Mouse (Mus musculus): Measurements from ENCODE around the gene Epop. TPM values are rescaled to one million over a fixed set of nuclear protein-coding genes. Genes with fewer than 3 reads are reported as not detected.
A peak's percentile ranks its signal among the peaks of the same experiment; 100 is the strongest.
"Not testable (repeated sequence)": the region's sequence is repeated elsewhere in the genome, so short reads cannot be mapped to it uniquely, and the experiment has no call there.

The Epop gene
- total and polyA plus RNA-seq, 3 experiments, result 0.61 to 2.6 (median 1.4) TPM

DNA sequence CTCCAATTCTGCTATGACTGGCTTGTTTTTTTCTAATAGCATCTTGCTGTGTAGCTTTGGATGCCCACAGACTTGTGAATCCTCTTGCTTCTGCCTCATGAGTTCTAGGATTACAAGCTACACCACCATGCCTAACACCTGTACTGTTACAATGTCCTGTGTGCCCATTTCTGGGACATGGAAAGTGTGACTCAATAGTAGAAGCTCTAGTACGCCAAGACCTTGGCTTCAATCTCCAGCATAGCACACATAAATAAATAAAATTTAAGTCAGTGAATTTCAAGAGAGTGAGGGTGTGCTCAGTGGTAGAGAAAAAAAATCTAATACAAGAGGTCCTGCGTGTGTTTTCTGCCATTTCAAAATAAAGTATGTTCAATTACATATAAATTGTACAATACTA lies 24.7 kb upstream of the Epop start:
- TF ChIP-seq EP300 (IDR thresholded peaks at IDR 0.05; ENCODE audit: insufficient read depth, low read depth, low read length) (no peak), CTCF (IDR thresholded peaks at IDR 0.05) (no peak), POLR2A (IDR thresholded peaks at IDR 0.05; ENCODE audit: insufficient read depth, low read depth, low read length) (no peak)
- no peak overlapping the region for H3K9ac ChIP-seq (ENCODE audit: low read depth, low read length)
- H3K27ac ChIP-seq, result no peak overlapping the region
- H3K4me3 ChIP-seq, result no peak overlapping the region
- DNase-seq, result no peak
- no peaks in the 10 kb centered on the region for H3K27me3 ChIP-seq (ENCODE audit: control insufficient read depth, insufficient read depth, low read length)
- H3K36me3 ChIP-seq (ENCODE audit: control insufficient read depth, insufficient read depth, low read length), result no peaks in the 10 kb centered on the region
- intact Hi-C loops (cut with DNase I), result no loop called here
- H3K79me2 ChIP-seq (replicated peaks; ENCODE audit: control insufficient read depth, insufficient read depth, low read length), result no peaks in the 10 kb centered on the region
- WGBS, result 84% methylated on average over 2 of the region's 2 CpGs
- 0 out of 2 replicates have a peak, but pooled peaks cover 2% of the 10 kb centered on the region for H3K4me1 ChIP-seq (ENCODE audit: control insufficient read depth, insufficient read depth, low read length)

DNA sequence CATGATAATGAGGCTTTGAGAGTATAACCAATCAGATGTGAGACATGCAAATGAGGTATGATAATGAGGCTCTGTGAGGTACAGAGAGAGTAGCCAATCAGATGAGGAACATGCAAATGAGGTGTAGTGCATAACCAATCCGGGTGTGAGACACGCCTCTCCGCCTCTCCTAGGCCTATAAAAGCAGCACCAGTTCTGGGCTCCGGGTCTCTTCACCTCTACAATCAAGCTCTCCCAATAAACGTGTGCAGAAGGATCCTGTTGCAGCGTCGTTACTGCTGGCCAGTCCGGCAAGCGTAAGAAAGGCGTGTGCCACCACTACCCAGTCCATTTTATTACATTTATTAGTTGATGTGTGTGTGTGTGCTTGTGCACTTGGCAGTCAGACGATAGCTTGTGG lies 23.9 kb upstream of the Epop start:
- not testable (repeated sequence) for H3K9ac ChIP-seq (ENCODE audit: low read depth, low read length)

DNA sequence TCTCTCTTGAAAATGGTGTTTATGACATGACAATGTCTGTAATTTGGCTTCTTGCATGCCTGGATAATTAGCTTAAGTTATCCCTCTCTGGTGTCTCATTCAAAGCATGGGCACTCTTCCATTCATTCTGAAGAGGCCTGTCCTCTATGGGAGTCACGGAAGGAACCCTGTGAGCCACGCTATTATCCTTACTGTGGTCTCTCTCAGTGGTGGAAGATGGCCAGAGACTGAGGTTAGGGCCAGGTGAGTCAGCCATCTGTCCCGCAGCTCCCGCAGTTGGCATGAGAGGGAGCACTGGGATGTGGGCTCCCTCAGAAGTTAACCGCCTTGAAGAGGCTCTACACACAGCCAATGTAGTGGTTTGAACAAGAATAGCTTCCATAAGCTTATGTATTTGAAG lies 20.8 kb upstream of the Epop start:
- no peak for TF ChIP-seq EP300 (IDR thresholded peaks at IDR 0.05; ENCODE audit: insufficient read depth, low read depth, low read length)
- no peak for TF ChIP-seq CTCF (IDR thresholded peaks at IDR 0.05)
- no peak for TF ChIP-seq POLR2A (IDR thresholded peaks at IDR 0.05; ENCODE audit: insufficient read depth, low read depth, low read length)
- Histone ChIP-seq H3K36me3 (ENCODE audit: control insufficient read depth, insufficient read depth, low read length) (no peaks in the 10 kb centered on the region), H3K79me2 (replicated peaks; ENCODE audit: control insufficient read depth, insufficient read depth, low read length) (no peaks in the 10 kb centered on the region), H3K27ac (no peak overlapping the region), H3K4me1 (ENCODE audit: control insufficient read depth, insufficient read depth, low read length) (no peaks in the 10 kb centered on the region), H3K27me3 (ENCODE audit: control insufficient read depth, insufficient read depth, low read length) (no peaks in the 10 kb centered on the region), H3K9ac (ENCODE audit: low read depth, low read length) (no peak overlapping the region), H3K4me3 (no peak overlapping the region)
- DNase-seq, result no peak
- WGBS, result 50% methylated on average over 5 of the region's 5 CpGs
- intact Hi-C loops (cut with DNase I), result no loop called here

More for the DNA sequence above, 23.9 kb upstream of the Epop start:
- H3K27me3 ChIP-seq (ENCODE audit: control insufficient read depth, insufficient read depth, low read length); H3K27ac ChIP-seq; DNase-seq; H3K36me3 ChIP-seq (ENCODE audit: control insufficient read depth, insufficient read depth, low read length); H3K4me3 ChIP-seq; H3K79me2 ChIP-seq (replicated peaks; ENCODE audit: control insufficient read depth, insufficient read depth, low read length); H3K4me1 ChIP-seq (ENCODE audit: control insufficient read depth, insufficient read depth, low read length); intact Hi-C loops (cut with DNase I): not testable (repeated sequence)
- 89% methylated on average over 11 of the region's 11 CpGs for WGBS

DNA sequence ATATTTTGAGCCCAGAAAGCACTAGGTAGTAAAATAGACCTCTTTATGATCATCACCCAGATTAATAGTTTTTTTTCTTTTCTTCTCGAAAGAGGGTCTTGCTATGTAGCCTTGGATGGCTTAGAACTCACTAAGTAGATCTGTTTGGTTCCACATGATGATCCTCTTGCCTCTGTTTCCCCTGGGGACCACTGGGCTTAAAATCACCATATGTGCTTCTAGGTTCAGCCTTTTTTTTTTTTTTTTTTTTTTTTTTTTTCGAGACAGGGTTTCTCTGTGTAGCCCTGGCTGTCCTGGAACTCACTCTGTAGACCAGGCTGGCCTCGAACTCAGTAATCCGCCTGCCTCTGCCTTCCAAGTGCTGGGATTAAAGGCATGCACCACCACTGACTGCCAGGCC lies 19.0 kb upstream of the Epop start:
- WGBS, result 65% methylated on average over 4 of the region's 4 CpGs
- H3K27me3 ChIP-seq (ENCODE audit: control insufficient read depth, insufficient read depth, low read length); H3K4me1 ChIP-seq (ENCODE audit: control insufficient read depth, insufficient read depth, low read length); H3K79me2 ChIP-seq (replicated peaks; ENCODE audit: control insufficient read depth, insufficient read depth, low read length); H3K27ac ChIP-seq; intact Hi-C loops (cut with DNase I); H3K36me3 ChIP-seq (ENCODE audit: control insufficient read depth, insufficient read depth, low read length); H3K4me3 ChIP-seq; DNase-seq; H3K9ac ChIP-seq (ENCODE audit: low read depth, low read length): not testable (repeated sequence)

DNA sequence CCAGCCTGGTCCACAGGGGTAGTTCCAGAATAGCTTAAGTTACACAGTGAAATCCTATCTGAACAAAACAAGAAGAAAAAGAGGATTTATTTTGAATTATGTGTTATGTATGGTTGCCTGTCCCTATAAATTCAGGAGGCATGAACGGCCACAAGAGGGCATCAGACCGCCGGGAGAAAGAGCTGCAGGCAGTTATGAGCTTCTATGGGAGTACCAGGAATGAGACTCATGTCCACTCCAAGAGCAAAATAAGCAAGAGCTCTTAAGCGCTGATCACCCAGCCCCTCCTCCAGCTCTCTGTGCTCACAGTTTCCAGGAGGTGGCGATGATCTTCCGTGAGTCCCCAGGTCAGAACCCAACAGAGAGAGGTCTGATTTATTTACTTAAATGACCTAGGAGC lies 15.3 kb upstream of the Epop start:
- H3K27me3 ChIP-seq (ENCODE audit: control insufficient read depth, insufficient read depth, low read length), result no peaks in the 10 kb centered on the region
- intact Hi-C loops (cut with DNase I), result loop anchor here (1.0 kb wide), 1 partner anchor 45 kb away; no protein-coding TSS in a partner anchor
- no peaks in the 10 kb centered on the region for H3K4me1 ChIP-seq (ENCODE audit: control insufficient read depth, insufficient read depth, low read length)
- no peaks in the 10 kb centered on the region for H3K79me2 ChIP-seq (replicated peaks; ENCODE audit: control insufficient read depth, insufficient read depth, low read length)
- DNase-seq, result peak; percentile 75 to 80
- 6% methylated on average over 6 of the region's 6 CpGs for WGBS
- no peak overlapping the region for H3K27ac ChIP-seq
- no peak overlapping the region for H3K9ac ChIP-seq (ENCODE audit: low read depth, low read length)
- TF ChIP-seq EP300 (IDR thresholded peaks at IDR 0.05; ENCODE audit: insufficient read depth, low read depth, low read length) (peak; percentile 77), POLR2A (IDR thresholded peaks at IDR 0.05; ENCODE audit: insufficient read depth, low read depth, low read length) (no peak), CTCF (IDR thresholded peaks at IDR 0.05) (peak; percentile 93)
- H3K36me3 ChIP-seq (ENCODE audit: control insufficient read depth, insufficient read depth, low read length), result no peaks in the 10 kb centered on the region
- H3K4me3 ChIP-seq, result no peak overlapping the region

DNA sequence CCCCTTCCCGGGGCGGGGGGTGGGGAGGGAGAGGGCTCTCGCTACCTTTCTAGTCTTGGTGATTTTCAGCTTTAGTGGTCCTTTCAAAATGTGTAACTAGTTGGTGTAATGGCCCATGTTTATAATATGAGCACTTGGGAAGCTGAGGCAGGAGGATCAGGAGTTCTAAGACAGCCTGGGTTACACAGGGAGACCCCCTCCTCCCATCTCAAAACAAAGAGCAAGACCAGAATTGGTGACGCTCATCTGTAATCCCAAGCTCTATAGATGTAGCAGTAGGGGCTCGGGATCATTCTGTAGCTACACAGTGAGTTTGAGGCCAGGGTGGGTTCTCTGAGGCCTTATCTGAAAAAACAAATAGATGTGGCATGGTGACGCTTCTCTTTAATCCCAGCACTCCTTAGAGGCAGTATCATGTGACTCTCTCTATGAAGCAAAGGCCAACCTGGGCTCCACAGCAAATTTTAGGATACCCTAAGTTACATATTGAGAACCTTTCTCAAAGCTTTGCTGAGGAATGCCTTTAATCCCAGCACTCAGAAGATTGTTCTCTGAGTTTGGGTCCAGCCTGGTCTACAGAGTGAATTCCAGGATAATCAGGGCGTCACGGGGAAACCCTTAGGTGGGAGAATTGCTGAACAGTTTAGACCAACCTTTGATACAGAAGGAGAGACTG lies 14.0 kb upstream of the Epop start:
- Histone ChIP-seq H3K4me1 (ENCODE audit: control insufficient read depth, insufficient read depth, low read length) (no peaks in the 10 kb centered on the region), H3K36me3 (ENCODE audit: control insufficient read depth, insufficient read depth, low read length) (no peaks in the 10 kb centered on the region), H3K79me2 (replicated peaks; ENCODE audit: control insufficient read depth, insufficient read depth, low read length) (no peaks in the 10 kb centered on the region), H3K9ac (ENCODE audit: low read depth, low read length) (no peak overlapping the region), H3K4me3 (no peak overlapping the region), H3K27ac (no peak overlapping the region), H3K27me3 (ENCODE audit: control insufficient read depth, insufficient read depth, low read length) (no peaks in the 10 kb centered on the region)
- intact Hi-C loops (cut with DNase I), result no loop called here
- 72% methylated on average over 8 of the region's 8 CpGs for WGBS
- DNase-seq, result no peak
- TF ChIP-seq CTCF (IDR thresholded peaks at IDR 0.05), result no peak
- no peak for TF ChIP-seq EP300 (IDR thresholded peaks at IDR 0.05; ENCODE audit: insufficient read depth, low read depth, low read length)
- no peak for TF ChIP-seq POLR2A (IDR thresholded peaks at IDR 0.05; ENCODE audit: insufficient read depth, low read depth, low read length)

Data from heart, adult 2 months (tissue).